Mouse (Mus musculus): Measurements from ENCODE around the gene Mreg. TPM values are rescaled to one million over a fixed set of nuclear protein-coding genes. Genes with fewer than 3 reads are reported as not detected.

Gene Mreg
- polyA plus RNA-seq, 1 experiment from 2014 or later: 2.3 TPM

- WGBS: 66% methylated on average over 3 of the region's 3 CpGs
- Histone ChIP-seq H3K4me1 (ENCODE audit: control insufficient read depth, insufficient read depth, low read length) (no peaks in the 10 kb centered on the region), H3K4me3 (replicated peaks; ENCODE audit: low read depth, low read length) (no peak overlapping the region), H3K9ac (replicated peaks; ENCODE audit: low read length) (no peak overlapping the region), H3K9me3 (ENCODE audit: control insufficient read depth, low read length) (no peaks in the 10 kb centered on the region), H3K36me3 (ENCODE audit: control insufficient read depth, insufficient read depth, low read length) (no peaks in the 10 kb centered on the region), H3K27me3 (ENCODE audit: control insufficient read depth, insufficient read depth, low read length) (no peaks in the 10 kb centered on the region), H3K4me2 (ENCODE audit: low read length) (no peak overlapping the region), H3K27ac (replicated peaks; ENCODE audit: low read depth, low read length) (no peak overlapping the region)
- DNase-seq: no peak
- ATAC-seq (ENCODE audit: low FRiP score, low TSS enrichment): no peak
Observed at GRCm38 (mm10) chr1:72205113-72205512, 7.0 kb downstream of the Mreg start.

GRCm38 (mm10) chr1:72203204-72203603 is 8.9 kb downstream of the Mreg start:
- DNase-seq (no peak), ATAC-seq (ENCODE audit: low FRiP score, low TSS enrichment) (no peak)
- Histone ChIP-seq H3K27ac (replicated peaks; ENCODE audit: low read depth, low read length) (no peak overlapping the region), H3K9ac (replicated peaks; ENCODE audit: low read length) (no peak overlapping the region), H3K4me2 (ENCODE audit: low read length) (no peak overlapping the region), H3K27me3 (ENCODE audit: control insufficient read depth, insufficient read depth, low read length) (no peaks in the 10 kb centered on the region), H3K9me3 (ENCODE audit: control insufficient read depth, low read length) (no peaks in the 10 kb centered on the region), H3K36me3 (ENCODE audit: control insufficient read depth, insufficient read depth, low read length) (no peaks in the 10 kb centered on the region), H3K4me1 (ENCODE audit: control insufficient read depth, insufficient read depth, low read length) (peaks cover 5% of the 10 kb centered on the region; the same call in 1 of the 2 replicates), H3K4me3 (replicated peaks; ENCODE audit: low read depth, low read length) (no peak overlapping the region)
- 91% methylated on average over 9 of the region's 9 CpGs for WGBS

- Histone ChIP-seq H3K27me3 (ENCODE audit: control insufficient read depth, insufficient read depth, low read length) (no peaks in the 10 kb centered on the region), H3K4me1 (ENCODE audit: control insufficient read depth, insufficient read depth, low read length) (peaks cover 8% of the 10 kb centered on the region; the same call in 1 of the 2 replicates), H3K9ac (replicated peaks; ENCODE audit: low read length) (no peak overlapping the region), H3K4me3 (replicated peaks; ENCODE audit: low read depth, low read length) (no peak overlapping the region), H3K27ac (replicated peaks; ENCODE audit: low read depth, low read length) (no peak overlapping the region), H3K4me2 (ENCODE audit: low read length) (no peak overlapping the region), H3K36me3 (ENCODE audit: control insufficient read depth, insufficient read depth, low read length) (no peaks in the 10 kb centered on the region), H3K9me3 (ENCODE audit: control insufficient read depth, low read length) (no peaks in the 10 kb centered on the region)
- WGBS: 95% methylated on average over 7 of the region's 7 CpGs
- no peak for ATAC-seq (ENCODE audit: low FRiP score, low TSS enrichment)
- DNase-seq: no peak
Observed at GRCm38 (mm10) chr1:72202705-72203104, 9.4 kb downstream of the Mreg start.

GRCm38 (mm10) chr1:72202068-72202467 is 10.0 kb downstream of the Mreg start:
- no peak overlapping the region for H3K4me2 ChIP-seq (ENCODE audit: low read length)
- no peaks in the 10 kb centered on the region for H3K9me3 ChIP-seq (ENCODE audit: control insufficient read depth, low read length)
- no peaks in the 10 kb centered on the region for H3K27me3 ChIP-seq (ENCODE audit: control insufficient read depth, insufficient read depth, low read length)
- ATAC-seq (ENCODE audit: low FRiP score, low TSS enrichment) (no peak), DNase-seq (no peak)
- no peaks in the 10 kb centered on the region for H3K36me3 ChIP-seq (ENCODE audit: control insufficient read depth, insufficient read depth, low read length)
- WGBS: 73% methylated on average over 2 of the region's 2 CpGs
- H3K4me3 ChIP-seq (replicated peaks; ENCODE audit: low read depth, low read length): no peak overlapping the region
- H3K9ac ChIP-seq (replicated peaks; ENCODE audit: low read length): no peak overlapping the region
- H3K27ac ChIP-seq (replicated peaks; ENCODE audit: low read depth, low read length): no peak overlapping the region
- H3K4me1 ChIP-seq (ENCODE audit: control insufficient read depth, insufficient read depth, low read length): peaks cover 8% of the 10 kb centered on the region; the same call in 1 of the 2 replicates

GRCm38 (mm10) chr1:72201126-72201525 is 11.0 kb downstream of the Mreg start:
- no peak overlapping the region for H3K9ac ChIP-seq (replicated peaks; ENCODE audit: low read length)
- WGBS: 95% methylated on average over 3 of the region's 3 CpGs
- ATAC-seq (ENCODE audit: low FRiP score, low TSS enrichment): no peak

GRCm38 (mm10) chr1:72198142-72198806 is 13.8 kb downstream of the Mreg start:
- Histone ChIP-seq H3K4me3 (replicated peaks; ENCODE audit: low read depth, low read length) (no peak overlapping the region), H3K9me3 (ENCODE audit: control insufficient read depth, low read length) (no peaks in the 10 kb centered on the region), H3K4me1 (ENCODE audit: control insufficient read depth, insufficient read depth, low read length) (peaks cover 8% of the 10 kb centered on the region; the same call in 1 of the 2 replicates), H3K27ac (replicated peaks; ENCODE audit: low read depth, low read length) (no peak overlapping the region), H3K4me2 (ENCODE audit: low read length) (no peak overlapping the region), H3K36me3 (ENCODE audit: control insufficient read depth, insufficient read depth, low read length) (no peaks in the 10 kb centered on the region), H3K27me3 (ENCODE audit: control insufficient read depth, insufficient read depth, low read length) (no peaks in the 10 kb centered on the region), H3K9ac (replicated peaks; ENCODE audit: low read length) (no peak overlapping the region)
- WGBS: 60% methylated on average over 10 of the region's 10 CpGs
- ATAC-seq (ENCODE audit: low FRiP score, low TSS enrichment): peak; percentile 62; the same call in 1 of the 2 replicates
- peak; percentile 31 for DNase-seq

More at GRCm38 (mm10) chr1:72201126-72201525, 11.0 kb downstream of the Mreg start:
- Histone ChIP-seq H3K4me3 (replicated peaks; ENCODE audit: low read depth, low read length) (no peak overlapping the region), H3K27me3 (ENCODE audit: control insufficient read depth, insufficient read depth, low read length) (no peaks in the 10 kb centered on the region), H3K36me3 (ENCODE audit: control insufficient read depth, insufficient read depth, low read length) (no peaks in the 10 kb centered on the region), H3K9me3 (ENCODE audit: control insufficient read depth, low read length) (no peaks in the 10 kb centered on the region), H3K27ac (replicated peaks; ENCODE audit: low read depth, low read length) (no peak overlapping the region), H3K4me2 (ENCODE audit: low read length) (no peak overlapping the region), H3K4me1 (ENCODE audit: control insufficient read depth, insufficient read depth, low read length) (peaks cover 8% of the 10 kb centered on the region; the same call in 1 of the 2 replicates)
- DNase-seq: no peak

GRCm38 (mm10) chr1:72196626-72197359 is 15.3 kb downstream of the Mreg start:
- Histone ChIP-seq H3K9ac (replicated peaks; ENCODE audit: low read length) (no peak overlapping the region), H3K27ac (replicated peaks; ENCODE audit: low read depth, low read length) (no peak overlapping the region), H3K9me3 (ENCODE audit: control insufficient read depth, low read length) (no peaks in the 10 kb centered on the region), H3K4me1 (ENCODE audit: control insufficient read depth, insufficient read depth, low read length) (peaks cover 8% of the 10 kb centered on the region; the same call in 1 of the 2 replicates), H3K27me3 (ENCODE audit: control insufficient read depth, insufficient read depth, low read length) (no peaks in the 10 kb centered on the region), H3K36me3 (ENCODE audit: control insufficient read depth, insufficient read depth, low read length) (no peaks in the 10 kb centered on the region), H3K4me3 (replicated peaks; ENCODE audit: low read depth, low read length) (no peak overlapping the region), H3K4me2 (ENCODE audit: low read length) (no peak overlapping the region)
- no peak for ATAC-seq (ENCODE audit: low FRiP score, low TSS enrichment)
- DNase-seq: no peak
- 84% methylated on average over 10 of the region's 10 CpGs for WGBS

- DNase-seq (no peak), ATAC-seq (ENCODE audit: low FRiP score, low TSS enrichment) (no peak)
- WGBS: 87% methylated on average over 5 of the region's 5 CpGs
Observed at GRCm38 (mm10) chr1:72196123-72196522, 16.0 kb downstream of the Mreg start.

More at GRCm38 (mm10) chr1:72196123-72196522, 16.0 kb downstream of the Mreg start:
- no peaks in the 10 kb centered on the region for H3K9me3 ChIP-seq (ENCODE audit: control insufficient read depth, low read length)
- H3K36me3 ChIP-seq (ENCODE audit: control insufficient read depth, insufficient read depth, low read length): no peaks in the 10 kb centered on the region
- no peak overlapping the region for H3K4me2 ChIP-seq (ENCODE audit: low read length)
- H3K27me3 ChIP-seq (ENCODE audit: control insufficient read depth, insufficient read depth, low read length): no peaks in the 10 kb centered on the region
- no peak overlapping the region for H3K9ac ChIP-seq (replicated peaks; ENCODE audit: low read length)
- H3K27ac ChIP-seq (replicated peaks; ENCODE audit: low read depth, low read length): no peak overlapping the region
- H3K4me3 ChIP-seq (replicated peaks; ENCODE audit: low read depth, low read length): no peak overlapping the region
- peaks cover 8% of the 10 kb centered on the region; the same call in 1 of the 2 replicates for H3K4me1 ChIP-seq (ENCODE audit: control insufficient read depth, insufficient read depth, low read length)

All from midbrain, embryonic 14.5 days (tissue).